ENCODE assay signal across 33 mouse cellular contexts in genomic region chr11:43096003-43096402, GRCm38 (mm10). TPM values are rescaled to one million over a fixed set of nuclear protein-coding genes. Genes with fewer than 3 reads are reported as not detected.
A peak's percentile ranks its signal among the peaks of the same experiment; 100 is the strongest.
DNase-seq lines count a peak whose midpoint lies in the region; ATAC-seq lines count a peak whose summit lies in the region.
"Had no signal": no experiment of that assay in that cellular context is flagged by ENCODE, and none has a peak within 500 bp of the region (broad histone marks: within the 10 kb centered on the region; RNA-seq: fewer than 3 reads in every experiment).

No protein-coding gene starts in this region.

- no peak overlapping the region for H3K4me3 ChIP-seq in hindbrain, embryonic 15.5 days
- no peak overlapping the region for H3K4me3 ChIP-seq in hindbrain, embryonic 14.5 days (replicated peaks; ENCODE audit: low read length)
- no peak overlapping the region for H3K4me3 ChIP-seq in midbrain, embryonic 15.5 days
- no peak overlapping the region for H3K4me3 ChIP-seq in midbrain, embryonic 13.5 days (replicated peaks)
- H3K4me3 ChIP-seq: embryonic facial prominence, embryonic 10.5 days; embryonic facial prominence, embryonic 15.5 days; forebrain, embryonic 12.5 days; gastrocnemius, adult 2 months; heart, adult 2 months; heart, embryonic 12.5 days; limb, embryonic 12.5 days; liver, embryonic 15.5 days; neural tube, embryonic 13.5 days had no signal

- H3K9me3 ChIP-seq in hindbrain, embryonic 15.5 days, result no peaks in the 10 kb centered on the region
- H3K9me3 ChIP-seq in hindbrain, embryonic 14.5 days (ENCODE audit: control insufficient read depth, low read length), result no peaks in the 10 kb centered on the region
- H3K9me3 ChIP-seq in midbrain, embryonic 15.5 days, result no peaks in the 10 kb centered on the region
- H3K9me3 ChIP-seq in midbrain, embryonic 13.5 days, result no peaks in the 10 kb centered on the region
- H3K9me3 ChIP-seq: embryonic facial prominence, embryonic 10.5 days; embryonic facial prominence, embryonic 15.5 days; forebrain, embryonic 12.5 days; heart, embryonic 12.5 days; limb, embryonic 12.5 days; liver, embryonic 15.5 days; neural tube, embryonic 13.5 days had no signal

- H3K4me1 ChIP-seq in hindbrain, embryonic 15.5 days (replicated peaks), result no peaks in the 10 kb centered on the region
- no peaks in the 10 kb centered on the region for H3K4me1 ChIP-seq in hindbrain, embryonic 14.5 days (replicated peaks; ENCODE audit: control insufficient read depth, insufficient read depth, low read length)
- H3K4me1 ChIP-seq in midbrain, embryonic 15.5 days, result peaks cover 3% of the 10 kb centered on the region
- H3K4me1 ChIP-seq in midbrain, embryonic 13.5 days (replicated peaks), result no peaks in the 10 kb centered on the region
- H3K4me1 ChIP-seq: embryonic facial prominence, embryonic 10.5 days; embryonic facial prominence, embryonic 15.5 days; forebrain, embryonic 12.5 days; heart, embryonic 12.5 days; limb, embryonic 12.5 days; liver, embryonic 15.5 days; neural tube, embryonic 13.5 days had no signal

- no peaks in the 10 kb centered on the region for H3K36me3 ChIP-seq in hindbrain, embryonic 15.5 days
- no peaks in the 10 kb centered on the region for H3K36me3 ChIP-seq in hindbrain, embryonic 14.5 days (replicated peaks; ENCODE audit: control insufficient read depth, insufficient read depth)
- H3K36me3 ChIP-seq in midbrain, embryonic 15.5 days (replicated peaks), result no peaks in the 10 kb centered on the region
- H3K36me3 ChIP-seq in midbrain, embryonic 13.5 days, result no peaks in the 10 kb centered on the region
- H3K36me3 ChIP-seq: embryonic facial prominence, embryonic 10.5 days; embryonic facial prominence, embryonic 15.5 days; forebrain, embryonic 12.5 days; heart, embryonic 12.5 days; limb, embryonic 12.5 days; liver, embryonic 15.5 days; neural tube, embryonic 13.5 days had no signal

- 0 out of 2 replicates have a peak overlapping the region, but pooled peaks have one; percentile 5 for H3K27ac ChIP-seq in hindbrain, embryonic 15.5 days (replicated peaks)
- H3K27ac ChIP-seq in hindbrain, embryonic 14.5 days, result no peak overlapping the region
- 0 out of 2 replicates have a peak overlapping the region, but pooled peaks have one; percentile 7 for H3K27ac ChIP-seq in midbrain, embryonic 15.5 days
- H3K27ac ChIP-seq in midbrain, embryonic 13.5 days, result no peak overlapping the region
- H3K27ac ChIP-seq: embryonic facial prominence, embryonic 10.5 days; embryonic facial prominence, embryonic 15.5 days; forebrain, embryonic 12.5 days; gastrocnemius, adult 2 months; heart, adult 2 months; limb, embryonic 12.5 days; liver, embryonic 15.5 days; neural tube, embryonic 13.5 days had no signal

- DNase-seq in hindbrain, embryonic 14.5 days (ENCODE audit: low spot score), result no peak
- DNase-seq in brain, adult 2 months (ENCODE audit: low read depth, low spot score), result peak; percentile 75
- peak; percentile 72 for DNase-seq in telencephalon, adult 2 months (ENCODE audit: low read depth, low spot score)
- DNase-seq in thymus, postnatal 10 days (ENCODE audit: low spot score in 2 of 2), result no peak
- DNase-seq: adrenal gland, adult 2 months; adrenal gland, postnatal 36 days; cerebellum, adult 2 months; cerebellum, postnatal 25 days; gastrocnemius, adult 2 months; gastrocnemius, postnatal 36 days; heart, adult 2 months; kidney, adult 9 months; kidney, postnatal 10 days; lung, embryonic 14.5 days; lung, postnatal 14 days; spleen, adult 18-20 months; thymus, adult 18-20 months; thymus, postnatal 36 days had no signal

- 65% methylated on average over 5 of the region's 5 CpGs for whole genome bisulfite sequencing in hindbrain, embryonic 15.5 days
- 73% methylated on average over 5 of the region's 5 CpGs for WGBS in hindbrain, embryonic 14.5 days
- 60% methylated on average over 5 of the region's 5 CpGs for WGBS in midbrain, embryonic 15.5 days
- 61% methylated on average over 5 of the region's 5 CpGs for WGBS in midbrain, embryonic 13.5 days

- no peak overlapping the region for H3K4me2 ChIP-seq in hindbrain, embryonic 15.5 days
- H3K4me2 ChIP-seq in hindbrain, embryonic 14.5 days (replicated peaks), result no peak overlapping the region
- H3K4me2 ChIP-seq in midbrain, embryonic 15.5 days, result no peak overlapping the region
- H3K4me2 ChIP-seq in midbrain, embryonic 13.5 days (replicated peaks), result no peak overlapping the region
- H3K4me2 ChIP-seq: embryonic facial prominence, embryonic 15.5 days; forebrain, embryonic 12.5 days; heart, embryonic 12.5 days; limb, embryonic 12.5 days; liver, embryonic 15.5 days; lung, embryonic 14.5 days; neural tube, embryonic 13.5 days had no signal

- H3K9ac ChIP-seq in hindbrain, embryonic 15.5 days, result no peak overlapping the region
- H3K9ac ChIP-seq in hindbrain, embryonic 14.5 days, result no peak overlapping the region
- H3K9ac ChIP-seq in midbrain, embryonic 15.5 days, result no peak overlapping the region
- H3K9ac ChIP-seq in midbrain, embryonic 13.5 days (replicated peaks), result no peak overlapping the region
- H3K9ac ChIP-seq: embryonic facial prominence, embryonic 15.5 days; forebrain, embryonic 12.5 days; forebrain, postnatal 0 days; heart, embryonic 12.5 days; limb, embryonic 12.5 days; liver, embryonic 15.5 days; lung, embryonic 14.5 days; neural tube, embryonic 13.5 days had no signal

- no peaks in the 10 kb centered on the region for H3K27me3 ChIP-seq in hindbrain, embryonic 15.5 days
- no peaks in the 10 kb centered on the region for H3K27me3 ChIP-seq in hindbrain, embryonic 14.5 days (ENCODE audit: control insufficient read depth, insufficient read depth, low read length)
- no peaks in the 10 kb centered on the region for H3K27me3 ChIP-seq in midbrain, embryonic 15.5 days (replicated peaks)
- H3K27me3 ChIP-seq in midbrain, embryonic 13.5 days, result no peaks in the 10 kb centered on the region
- H3K27me3 ChIP-seq: embryonic facial prominence, embryonic 15.5 days; forebrain, embryonic 12.5 days; heart, embryonic 12.5 days; limb, embryonic 12.5 days; liver, embryonic 15.5 days; neural tube, embryonic 13.5 days had no signal

- ATAC-seq in hindbrain, embryonic 15.5 days (ENCODE audit: low FRiP score, low read depth), result no peak
- ATAC-seq in hindbrain, embryonic 14.5 days (ENCODE audit: low FRiP score), result no peak
- ATAC-seq in midbrain, embryonic 15.5 days (replicated peaks), result no peak
- no peak for ATAC-seq in midbrain, embryonic 13.5 days
- ATAC-seq: CD4-positive, CD25-positive, alpha-beta regulatory T cell, adult 4 months; intestine, embryonic 16.5 days had no signal

RNA-seq across cellular contexts. Expression of gene Atp10b, which starts 53.7 kb away (rescaled TPM):
- polyA plus RNA-seq in hindbrain, embryonic 15.5 days (2015; fragmentation: Nextera tagmentation; extraction: Ambion mirVana), result 0.22 and 0.34 TPM in 2 replicates
- 0.46 and 0.59 TPM in 2 replicates for polyA plus RNA-seq in hindbrain, embryonic 14.5 days (2014; fragmentation: Nextera tagmentation; extraction: Ambion mirVana)
- 0.15 and 0.18 TPM in 2 replicates for polyA plus RNA-seq in midbrain, embryonic 15.5 days (2015; fragmentation: Nextera tagmentation; extraction: Ambion mirVana)
- 0.08 and 0.18 TPM in 2 replicates for polyA plus RNA-seq in midbrain, embryonic 13.5 days (2015; fragmentation: Nextera tagmentation; extraction: Ambion mirVana)
- polyA plus RNA-seq: adrenal gland, adult 2 months; CD4-positive, CD25-positive, alpha-beta regulatory T cell, adult 4 months; heart, postnatal 0 days; liver, adult 2 months had no signal

Comparison
In these comparisons a context has a peak if more than half of its experiments do, and no peak if none do; other contexts are left out.
1. H3K27ac ChIP-seq: peak in hindbrain, embryonic 15.5 days (single experiment) and midbrain, embryonic 15.5 days (single experiment); none in hindbrain, embryonic 14.5 days (single experiment) and midbrain, embryonic 13.5 days (single experiment).
2. DNase-seq: peak in brain, adult 2 months (single experiment) and telencephalon, adult 2 months (single experiment); none in hindbrain, embryonic 14.5 days (single experiment) and thymus, postnatal 10 days (0 of 2).